Mouse (Mus musculus): ENCODE results near the gene Nr3c2. TPM values are rescaled to one million over a fixed set of nuclear protein-coding genes. Genes with fewer than 3 reads are reported as not detected.

Gene Nr3c2
- polyA plus RNA-seq, 1 experiment from 2014 or later: 0.62 TPM

DNA sequence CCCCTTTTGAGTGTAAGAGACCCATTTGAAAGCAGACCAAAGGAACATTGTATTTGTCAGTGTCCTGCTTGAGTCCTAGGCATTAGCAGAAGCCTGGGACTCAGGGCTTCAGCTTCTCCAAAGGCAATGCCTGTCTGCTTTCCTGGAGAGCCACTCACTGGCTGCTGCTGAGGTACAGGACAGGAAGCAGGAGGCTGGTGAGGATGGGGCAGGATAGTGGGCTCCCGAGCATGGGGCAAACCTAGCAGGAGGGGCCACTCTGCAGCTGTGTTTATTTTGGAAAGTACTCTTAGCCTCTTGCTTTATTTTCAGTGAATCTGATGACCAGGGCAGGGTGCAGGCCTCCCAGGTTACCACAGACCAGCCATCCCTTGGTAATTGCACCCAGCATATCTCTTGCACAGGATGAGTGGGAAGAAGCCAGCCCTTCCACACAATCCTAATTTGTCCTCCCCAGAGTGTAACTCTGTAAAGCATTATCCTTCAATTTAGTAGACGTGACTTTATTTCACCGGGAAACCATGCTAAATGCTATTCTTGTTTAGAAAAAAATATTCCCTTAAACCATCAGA is 314.7 kb downstream of the Nr3c2 start:
- 56% methylated on average over 3 of the region's 3 CpGs for WGBS (ENCODE audit: insufficient replicate concordance)
- no peak for ATAC-seq (replicated peaks; ENCODE audit: insufficient number of reproducible peaks, low FRiP score, low TSS enrichment)
- no peaks in the 10 kb centered on the region for H3K9me3 ChIP-seq (replicated peaks; ENCODE audit: control insufficient read depth, low read length)
- no peaks in the 10 kb centered on the region for H3K4me1 ChIP-seq (ENCODE audit: control insufficient read depth, insufficient read depth, low read length)
- no peaks in the 10 kb centered on the region for H3K27me3 ChIP-seq (ENCODE audit: control insufficient read depth, insufficient read depth, low read length)
- H3K4me2 ChIP-seq: no peak overlapping the region
- H3K9ac ChIP-seq (ENCODE audit: low read depth, low read length): no peak overlapping the region
- H3K27ac ChIP-seq (ENCODE audit: low read depth, low read length): no peak overlapping the region
- no peaks in the 10 kb centered on the region for H3K36me3 ChIP-seq (ENCODE audit: control insufficient read depth, insufficient read depth, low read length)
- H3K4me3 ChIP-seq (ENCODE audit: low read depth, low read length): no peak overlapping the region

GRCm38 (mm10) chr8:77214665-77215064 is 315.4 kb downstream of the Nr3c2 start:
- Histone ChIP-seq H3K4me1 (ENCODE audit: control insufficient read depth, insufficient read depth, low read length) (no peaks in the 10 kb centered on the region), H3K4me2 (no peak overlapping the region), H3K9me3 (replicated peaks; ENCODE audit: control insufficient read depth, low read length) (no peaks in the 10 kb centered on the region), H3K36me3 (ENCODE audit: control insufficient read depth, insufficient read depth, low read length) (no peaks in the 10 kb centered on the region), H3K27ac (ENCODE audit: low read depth, low read length) (no peak overlapping the region), H3K27me3 (ENCODE audit: control insufficient read depth, insufficient read depth, low read length) (no peaks in the 10 kb centered on the region), H3K4me3 (ENCODE audit: low read depth, low read length) (no peak overlapping the region), H3K9ac (ENCODE audit: low read depth, low read length) (no peak overlapping the region)
- 70% methylated on average over 8 of the region's 8 CpGs for WGBS (ENCODE audit: insufficient replicate concordance)
- ATAC-seq (replicated peaks; ENCODE audit: insufficient number of reproducible peaks, low FRiP score, low TSS enrichment): no peak

DNA sequence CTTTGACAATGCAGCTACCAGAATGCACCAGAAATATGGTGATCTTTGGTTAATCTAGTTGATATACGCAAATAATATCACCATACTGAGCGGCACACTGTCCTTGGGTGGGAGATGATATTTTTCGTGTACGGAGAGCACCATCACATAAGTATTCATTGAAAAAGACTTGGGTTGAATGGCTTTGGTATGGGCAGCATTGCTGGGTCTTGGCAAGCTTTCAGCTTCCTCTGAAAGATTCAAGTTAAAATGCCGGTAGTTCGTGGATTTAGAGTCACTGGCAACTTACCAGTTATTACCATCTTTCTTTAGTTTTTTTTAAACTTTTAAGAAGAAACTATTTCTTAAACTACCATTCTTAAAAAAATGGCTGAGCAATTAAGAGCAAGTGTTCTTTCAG is 315.9 kb downstream of the Nr3c2 start:
- 86% methylated on average over 6 of the region's 6 CpGs for WGBS (ENCODE audit: insufficient replicate concordance)
- Histone ChIP-seq H3K4me2 (no peak overlapping the region), H3K9ac (ENCODE audit: low read depth, low read length) (no peak overlapping the region), H3K36me3 (ENCODE audit: control insufficient read depth, insufficient read depth, low read length) (no peaks in the 10 kb centered on the region), H3K27ac (ENCODE audit: low read depth, low read length) (no peak overlapping the region), H3K27me3 (ENCODE audit: control insufficient read depth, insufficient read depth, low read length) (no peaks in the 10 kb centered on the region), H3K4me3 (ENCODE audit: low read depth, low read length) (no peak overlapping the region), H3K4me1 (ENCODE audit: control insufficient read depth, insufficient read depth, low read length) (no peaks in the 10 kb centered on the region), H3K9me3 (replicated peaks; ENCODE audit: control insufficient read depth, low read length) (no peaks in the 10 kb centered on the region)
- no peak for ATAC-seq (replicated peaks; ENCODE audit: insufficient number of reproducible peaks, low FRiP score, low TSS enrichment)

- H3K36me3 ChIP-seq (ENCODE audit: control insufficient read depth, insufficient read depth, low read length): no peaks in the 10 kb centered on the region
- H3K9ac ChIP-seq (ENCODE audit: low read depth, low read length): no peak overlapping the region
- H3K27ac ChIP-seq (ENCODE audit: low read depth, low read length): no peak overlapping the region
- no peak overlapping the region for H3K4me3 ChIP-seq (ENCODE audit: low read depth, low read length)
- H3K9me3 ChIP-seq (replicated peaks; ENCODE audit: control insufficient read depth, low read length): no peaks in the 10 kb centered on the region
- H3K27me3 ChIP-seq (ENCODE audit: control insufficient read depth, insufficient read depth, low read length): no peaks in the 10 kb centered on the region
- WGBS (ENCODE audit: insufficient replicate concordance): 45% methylated on average over 4 of the region's 4 CpGs
- no peaks in the 10 kb centered on the region for H3K4me1 ChIP-seq (ENCODE audit: control insufficient read depth, insufficient read depth, low read length)
- ATAC-seq (replicated peaks; ENCODE audit: insufficient number of reproducible peaks, low FRiP score, low TSS enrichment): no peak
- H3K4me2 ChIP-seq: no peak overlapping the region
These were observed 323.9 kb downstream of the Nr3c2 start for GRCm38 (mm10) chr8:77223123-77223522.

GRCm38 (mm10) chr8:77227742-77228141 is 328.5 kb downstream of the Nr3c2 start:
- no peak for ATAC-seq (replicated peaks; ENCODE audit: insufficient number of reproducible peaks, low FRiP score, low TSS enrichment)
- H3K4me1 ChIP-seq (ENCODE audit: control insufficient read depth, insufficient read depth, low read length): peaks cover 6% of the 10 kb centered on the region
- H3K9ac ChIP-seq (ENCODE audit: low read depth, low read length): no peak overlapping the region
- no peaks in the 10 kb centered on the region for H3K27me3 ChIP-seq (ENCODE audit: control insufficient read depth, insufficient read depth, low read length)
- H3K27ac ChIP-seq (ENCODE audit: low read depth, low read length): no peak overlapping the region
- no peak overlapping the region for H3K4me3 ChIP-seq (ENCODE audit: low read depth, low read length)
- no peaks in the 10 kb centered on the region for H3K9me3 ChIP-seq (replicated peaks; ENCODE audit: control insufficient read depth, low read length)
- no peaks in the 10 kb centered on the region for H3K36me3 ChIP-seq (ENCODE audit: control insufficient read depth, insufficient read depth, low read length)
- H3K4me2 ChIP-seq: no peak overlapping the region
- WGBS (ENCODE audit: insufficient replicate concordance): 85% methylated on average over 5 of the region's 5 CpGs

GRCm38 (mm10) chr8:77228688-77229087 is 329.4 kb downstream of the Nr3c2 start:
- Histone ChIP-seq H3K9me3 (replicated peaks; ENCODE audit: control insufficient read depth, low read length) (no peaks in the 10 kb centered on the region), H3K9ac (ENCODE audit: low read depth, low read length) (no peak overlapping the region), H3K36me3 (ENCODE audit: control insufficient read depth, insufficient read depth, low read length) (no peaks in the 10 kb centered on the region), H3K27ac (ENCODE audit: low read depth, low read length) (no peak overlapping the region), H3K4me2 (no peak overlapping the region), H3K4me3 (ENCODE audit: low read depth, low read length) (no peak overlapping the region), H3K4me1 (ENCODE audit: control insufficient read depth, insufficient read depth, low read length) (peaks cover 13% of the 10 kb centered on the region), H3K27me3 (ENCODE audit: control insufficient read depth, insufficient read depth, low read length) (no peaks in the 10 kb centered on the region)
- WGBS (ENCODE audit: insufficient replicate concordance): 77% methylated on average over 7 of the region's 7 CpGs
- ATAC-seq (replicated peaks; ENCODE audit: insufficient number of reproducible peaks, low FRiP score, low TSS enrichment): no peak

GRCm38 (mm10) chr8:77231211-77231610 is 332.0 kb downstream of the Nr3c2 start:
- Histone ChIP-seq H3K4me3 (ENCODE audit: low read depth, low read length) (no peak overlapping the region), H3K36me3 (ENCODE audit: control insufficient read depth, insufficient read depth, low read length) (no peaks in the 10 kb centered on the region), H3K27ac (ENCODE audit: low read depth, low read length) (no peak overlapping the region), H3K4me1 (ENCODE audit: control insufficient read depth, insufficient read depth, low read length) (peaks cover 13% of the 10 kb centered on the region), H3K9ac (ENCODE audit: low read depth, low read length) (no peak overlapping the region), H3K9me3 (replicated peaks; ENCODE audit: control insufficient read depth, low read length) (no peaks in the 10 kb centered on the region), H3K27me3 (ENCODE audit: control insufficient read depth, insufficient read depth, low read length) (no peaks in the 10 kb centered on the region), H3K4me2 (no peak overlapping the region)
- ATAC-seq (replicated peaks; ENCODE audit: insufficient number of reproducible peaks, low FRiP score, low TSS enrichment): no peak
- 81% methylated on average over 1 of the region's 1 CpGs for WGBS (ENCODE audit: insufficient replicate concordance)

DNA sequence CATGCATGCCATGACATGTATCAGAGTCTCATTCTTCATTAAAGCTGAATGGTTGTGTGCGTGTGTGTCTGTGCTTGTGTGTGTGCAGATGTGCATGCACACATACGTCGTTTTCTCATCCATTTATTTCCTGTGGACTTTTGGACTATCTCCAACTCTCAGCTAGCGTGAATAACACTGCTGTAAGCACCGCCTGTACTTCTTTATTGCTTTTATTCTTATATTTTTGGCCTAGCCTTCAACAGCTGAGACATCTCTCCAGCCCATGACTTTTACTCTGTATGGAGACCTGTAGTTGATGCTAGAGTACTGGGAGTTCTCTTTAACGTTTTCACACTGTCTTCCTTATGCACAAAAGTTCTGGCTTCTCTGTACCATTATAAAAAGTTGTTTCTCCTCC is 332.6 kb downstream of the Nr3c2 start:
- no peaks in the 10 kb centered on the region for H3K36me3 ChIP-seq (ENCODE audit: control insufficient read depth, insufficient read depth, low read length)
- no peaks in the 10 kb centered on the region for H3K9me3 ChIP-seq (replicated peaks; ENCODE audit: control insufficient read depth, low read length)
- peaks cover 13% of the 10 kb centered on the region for H3K4me1 ChIP-seq (ENCODE audit: control insufficient read depth, insufficient read depth, low read length)
- H3K4me3 ChIP-seq (ENCODE audit: low read depth, low read length): no peak overlapping the region
- 70% methylated on average over 6 of the region's 6 CpGs for WGBS (ENCODE audit: insufficient replicate concordance)
- H3K9ac ChIP-seq (ENCODE audit: low read depth, low read length): no peak overlapping the region
- no peak overlapping the region for H3K4me2 ChIP-seq
- H3K27ac ChIP-seq (ENCODE audit: low read depth, low read length): no peak overlapping the region
- H3K27me3 ChIP-seq (ENCODE audit: control insufficient read depth, insufficient read depth, low read length): no peaks in the 10 kb centered on the region
- no peak for ATAC-seq (replicated peaks; ENCODE audit: insufficient number of reproducible peaks, low FRiP score, low TSS enrichment)

- peaks cover 13% of the 10 kb centered on the region for H3K4me1 ChIP-seq (ENCODE audit: control insufficient read depth, insufficient read depth, low read length)
- H3K27me3 ChIP-seq (ENCODE audit: control insufficient read depth, insufficient read depth, low read length): no peaks in the 10 kb centered on the region
- no peaks in the 10 kb centered on the region for H3K36me3 ChIP-seq (ENCODE audit: control insufficient read depth, insufficient read depth, low read length)
- no peak overlapping the region for H3K27ac ChIP-seq (ENCODE audit: low read depth, low read length)
- no peak overlapping the region for H3K4me3 ChIP-seq (ENCODE audit: low read depth, low read length)
- H3K4me2 ChIP-seq: no peak overlapping the region; the same call in 1 of the 2 replicates
- 82% methylated on average over 3 of the region's 3 CpGs for WGBS (ENCODE audit: insufficient replicate concordance)
- H3K9ac ChIP-seq (ENCODE audit: low read depth, low read length): no peak overlapping the region
- no peaks in the 10 kb centered on the region for H3K9me3 ChIP-seq (replicated peaks; ENCODE audit: control insufficient read depth, low read length)
- no peak for ATAC-seq (replicated peaks; ENCODE audit: insufficient number of reproducible peaks, low FRiP score, low TSS enrichment)
These were observed 333.2 kb downstream of the Nr3c2 start for GRCm38 (mm10) chr8:77232411-77232810.

All from heart, embryonic 11.5 days (tissue).